Mouse (Mus musculus) cerebellum, adult 2 months (tissue): ENCODE data around the gene Heatr5a.

Experiments
- CTCF ChIP-seq: fragments of 200-500 bp; IDR thresholded peaks from 2 replicates; pipeline ENCODE4 v1.5.1; 2011; ENCODE audit warnings: low read depth, mild to moderate bottlenecking, control low read depth, low read length, moderate library complexity, borderline replicate concordance; ENCODE audit not compliant: insufficient read depth
- POLR2A ChIP-seq: fragments of 200-500 bp; IDR thresholded peaks from 2 replicates; pipeline ENCODE4 v1.6.1; 2011; ENCODE audit warnings: low read length, control low read depth, borderline replicate concordance; ENCODE audit not compliant: insufficient read depth

GRCm38 (mm10) chr12:51957626-51958025, 13.5 kb downstream of the Heatr5a start:
- no peak for TF ChIP-seq POLR2A
- no peak for TF ChIP-seq CTCF
